Mouse (Mus musculus) forebrain, embryonic 16.5 days (tissue): ENCODE results near the gene Dapk1. TPM values are rescaled to one million over a fixed set of nuclear protein-coding genes. Genes with fewer than 3 reads are reported as not detected.
A peak's percentile ranks its signal among the peaks of the same experiment; 100 is the strongest.

Experiments
- ATAC-seq: fragments of 200-750 bp; cut with Nextera tagmentation; 2 replicates; pipeline ENCODE4 v1.8.0; 2017; ENCODE audit warnings: mild to moderate bottlenecking, moderate library complexity
- H3K27ac ChIP-seq: fragments of 300-500 bp; sonication (generic); 2 replicates; pipeline ENCODE4 v1.5.1; 2014; ENCODE audit warnings: low read length, control low read depth
- H3K27me3 ChIP-seq: fragments of 300-500 bp; sonication (generic); replicated peaks from 2 replicates; pipeline ENCODE4 v1.6.1; 2014; ENCODE audit warnings: low read length; ENCODE audit not compliant: control insufficient read depth, insufficient read depth
- H3K36me3 ChIP-seq: fragments of 300-500 bp; sonication (generic); 2 replicates; pipeline ENCODE4 v1.6.1; 2014; ENCODE audit not compliant: control insufficient read depth, insufficient read depth
- H3K4me1 ChIP-seq: fragments of 300-500 bp; sonication (generic); replicated peaks from 2 replicates; pipeline ENCODE4 v1.6.1; 2014; ENCODE audit warnings: low read length; ENCODE audit not compliant: control insufficient read depth, insufficient read depth
- H3K4me2 ChIP-seq: fragments of 300-500 bp; sonication (generic); 2 replicates; pipeline ENCODE4 v1.6.1; 2014; ENCODE audit warnings: mild to moderate bottlenecking, low read length, control low read depth
- H3K4me3 ChIP-seq: fragments of 300-500 bp; sonication (generic); replicated peaks from 2 replicates; pipeline ENCODE4 v1.5.1; 2014; ENCODE audit warnings: mild to moderate bottlenecking, low read length, control low read depth
- H3K9ac ChIP-seq: fragments of 300-500 bp; sonication (generic); replicated peaks from 2 replicates; pipeline ENCODE4 v1.6.1; 2014; ENCODE audit warnings: low read depth, low read length, control low read depth
- H3K9me3 ChIP-seq: fragments of 300-500 bp; sonication (generic); 2 replicates; pipeline ENCODE4 v1.6.1; 2016; ENCODE audit warnings: low read length; ENCODE audit not compliant: control insufficient read depth
- WGBS: fragments of 180-500 bp; shearing (Covaris S2); extraction: QIAGEN DNeasy Blood & Tissue Kit; methylation state at CpG from one replicate; pipeline ENCODE4 v1.1.7; 2014; 5-methylcytosine and 5-hydroxymethylcytosine counted together
- polyA plus RNA-seq: library from polyadenylated mRNA; unstranded; fragments of >200 nt; fragmentation: Nextera tagmentation; extraction: Ambion mirVana; gene quantifications from 2 replicates; pipeline ENCODE4 v1.2.1, GENCODE M21; 2015

The Dapk1 gene
- polyA plus RNA-seq, 1 experiment from 2014 or later, result 59.8 TPM

GRCm38 (mm10) chr13:60675416-60675815 lies 73.7 kb downstream of the Dapk1 start:
- no peaks in the 10 kb centered on the region for H3K36me3 ChIP-seq
- H3K4me3 ChIP-seq, result no peak overlapping the region
- no peak overlapping the region for H3K9ac ChIP-seq
- no peak for ATAC-seq
- WGBS, result 94% methylated on average over 4 of the region's 4 CpGs
- H3K4me1 ChIP-seq, result peaks cover 9% of the 10 kb centered on the region; the same call in 1 of the 2 replicates
- H3K27me3 ChIP-seq, result no peaks in the 10 kb centered on the region
- H3K9me3 ChIP-seq, result no peaks in the 10 kb centered on the region
- H3K4me2 ChIP-seq, result no peak overlapping the region
- no peak overlapping the region for H3K27ac ChIP-seq

- Histone ChIP-seq H3K9me3 (no peaks in the 10 kb centered on the region), H3K4me2 (no peak overlapping the region), H3K27ac (no peak overlapping the region), H3K4me3 (no peak overlapping the region), H3K9ac (no peak overlapping the region), H3K27me3 (no peaks in the 10 kb centered on the region), H3K36me3 (no peaks in the 10 kb centered on the region), H3K4me1 (peaks cover 15% of the 10 kb centered on the region)
- 69% methylated on average over 6 of the region's 6 CpGs for WGBS
- ATAC-seq, result 0 out of 2 replicates have a peak, but pooled peaks have one; percentile 22
Observed at GRCm38 (mm10) chr13:60678912-60679311, 77.2 kb downstream of the Dapk1 start.

GRCm38 (mm10) chr13:60682714-60683695 lies 81.3 kb downstream of the Dapk1 start:
- H3K36me3 ChIP-seq, result no peaks in the 10 kb centered on the region
- ATAC-seq, result no peak
- H3K27me3 ChIP-seq, result no peaks in the 10 kb centered on the region
- H3K4me3 ChIP-seq, result no peak overlapping the region
- H3K27ac ChIP-seq, result no peak overlapping the region
- H3K9me3 ChIP-seq, result no peaks in the 10 kb centered on the region
- 84% methylated on average over 15 of the region's 15 CpGs for WGBS
- no peak overlapping the region for H3K9ac ChIP-seq
- H3K4me1 ChIP-seq, result peaks cover 54% of the 10 kb centered on the region
- no peak overlapping the region for H3K4me2 ChIP-seq

GRCm38 (mm10) chr13:60684050-60684760 lies 82.5 kb downstream of the Dapk1 start:
- Histone ChIP-seq H3K9me3 (no peaks in the 10 kb centered on the region), H3K36me3 (no peaks in the 10 kb centered on the region), H3K27me3 (no peaks in the 10 kb centered on the region), H3K9ac (no peak overlapping the region), H3K4me3 (no peak overlapping the region), H3K27ac (peak overlapping the region; percentile 86), H3K4me2 (no peak overlapping the region), H3K4me1 (peaks cover 46% of the 10 kb centered on the region)
- no peak for ATAC-seq
- 47% methylated on average over 10 of the region's 10 CpGs for WGBS

DNA sequence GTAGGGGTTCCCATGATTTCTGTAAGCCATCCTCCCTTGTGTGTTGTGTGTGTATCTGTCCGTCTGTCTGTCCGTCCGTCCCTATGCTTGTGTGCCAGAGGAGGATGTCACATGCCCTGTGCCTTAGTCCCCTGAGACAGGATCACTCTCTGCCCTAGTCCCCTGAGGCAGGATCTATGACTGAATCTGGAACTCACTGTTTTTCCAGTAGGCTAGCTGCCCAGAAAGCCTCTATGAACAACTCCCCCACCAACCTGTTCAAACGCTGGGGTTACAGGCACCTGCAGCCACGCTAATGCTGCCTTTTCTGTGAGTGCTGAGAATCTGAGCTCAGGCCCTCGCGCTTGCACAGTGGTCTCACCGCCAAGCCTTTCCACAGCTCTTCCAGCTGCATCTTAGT lies 83.1 kb downstream of the Dapk1 start:
- H3K9me3 ChIP-seq, result no peaks in the 10 kb centered on the region
- peak overlapping the region; percentile 27; the same call in 1 of the 2 replicates for H3K9ac ChIP-seq
- no peaks in the 10 kb centered on the region for H3K27me3 ChIP-seq
- H3K36me3 ChIP-seq, result no peaks in the 10 kb centered on the region
- H3K4me2 ChIP-seq, result 0 out of 2 replicates have a peak overlapping the region, but pooled peaks have one; percentile 20
- peaks cover 46% of the 10 kb centered on the region for H3K4me1 ChIP-seq
- WGBS, result 45% methylated on average over 8 of the region's 8 CpGs
- no peak overlapping the region for H3K4me3 ChIP-seq
- peak overlapping the region; percentile 86 for H3K27ac ChIP-seq
- peak; percentile 17; the same call in 1 of the 2 replicates for ATAC-seq

DNA sequence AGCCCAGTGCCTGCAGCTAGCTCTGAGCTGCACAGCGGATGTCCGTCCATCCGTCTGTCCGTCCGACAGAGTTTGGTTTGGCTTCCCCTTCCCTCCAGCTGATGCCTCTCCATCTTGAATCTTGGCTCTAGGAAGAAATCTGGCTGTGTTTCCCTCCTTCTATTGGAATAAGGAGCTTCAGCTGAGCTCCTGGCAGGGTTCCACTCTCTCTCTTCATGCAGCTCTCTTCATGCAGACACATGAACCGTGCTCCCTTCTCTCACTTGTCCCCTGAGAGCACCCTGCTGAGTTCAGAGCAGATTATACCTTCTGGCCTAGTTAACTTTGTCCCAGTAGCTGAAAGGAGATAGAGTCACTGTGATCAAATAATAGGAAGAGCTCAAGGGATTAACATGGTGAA lies 83.5 kb downstream of the Dapk1 start:
- ATAC-seq, result peak; percentile 63
- H3K4me3 ChIP-seq, result no peak overlapping the region
- no peaks in the 10 kb centered on the region for H3K9me3 ChIP-seq
- H3K27me3 ChIP-seq, result no peaks in the 10 kb centered on the region
- WGBS, result 34% methylated on average over 6 of the region's 6 CpGs
- peak overlapping the region; percentile 27; the same call in 1 of the 2 replicates for H3K9ac ChIP-seq
- peaks cover 46% of the 10 kb centered on the region for H3K4me1 ChIP-seq
- H3K27ac ChIP-seq, result peak overlapping the region; percentile 86
- H3K36me3 ChIP-seq, result no peaks in the 10 kb centered on the region
- H3K4me2 ChIP-seq, result 0 out of 2 replicates have a peak overlapping the region, but pooled peaks have one; percentile 20

DNA sequence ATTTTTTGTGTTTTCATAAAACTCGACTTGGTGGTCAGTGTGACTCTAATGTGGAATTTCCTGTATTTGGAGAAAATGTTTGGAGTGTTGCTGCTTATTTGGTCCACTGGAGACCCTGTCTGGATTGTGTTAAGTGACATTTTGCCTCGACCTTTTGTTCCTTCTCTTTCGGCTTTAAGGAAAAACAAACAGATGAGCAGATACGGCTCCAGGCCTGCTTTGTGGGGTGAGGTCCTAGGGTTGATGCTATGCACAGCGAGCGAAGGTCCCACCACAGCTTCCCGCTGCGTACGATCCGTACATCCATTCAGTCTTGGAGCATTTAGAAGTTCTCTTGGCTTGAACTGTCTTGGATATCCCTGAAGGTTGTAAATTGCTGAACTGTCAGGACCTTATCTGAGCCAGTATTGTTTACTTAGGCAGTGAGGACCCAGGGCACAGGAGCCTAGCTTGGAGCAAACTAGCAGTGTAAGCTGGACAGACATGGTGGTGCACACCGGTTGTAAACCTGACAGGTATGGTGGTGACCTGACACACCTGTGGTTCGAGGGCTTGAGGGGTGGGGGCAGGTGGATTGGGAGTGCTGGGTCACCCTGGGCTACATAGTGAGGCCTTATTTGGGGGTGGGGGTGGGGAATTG lies 84.4 kb downstream of the Dapk1 start:
- Histone ChIP-seq H3K9me3 (no peaks in the 10 kb centered on the region), H3K4me1 (peaks cover 46% of the 10 kb centered on the region), H3K4me3 (no peak overlapping the region), H3K27me3 (no peaks in the 10 kb centered on the region), H3K4me2 (no peak overlapping the region), H3K36me3 (no peaks in the 10 kb centered on the region), H3K9ac (no peak overlapping the region), H3K27ac (no peak overlapping the region)
- ATAC-seq, result no peak
- 81% methylated on average over 12 of the region's 12 CpGs for WGBS

DNA sequence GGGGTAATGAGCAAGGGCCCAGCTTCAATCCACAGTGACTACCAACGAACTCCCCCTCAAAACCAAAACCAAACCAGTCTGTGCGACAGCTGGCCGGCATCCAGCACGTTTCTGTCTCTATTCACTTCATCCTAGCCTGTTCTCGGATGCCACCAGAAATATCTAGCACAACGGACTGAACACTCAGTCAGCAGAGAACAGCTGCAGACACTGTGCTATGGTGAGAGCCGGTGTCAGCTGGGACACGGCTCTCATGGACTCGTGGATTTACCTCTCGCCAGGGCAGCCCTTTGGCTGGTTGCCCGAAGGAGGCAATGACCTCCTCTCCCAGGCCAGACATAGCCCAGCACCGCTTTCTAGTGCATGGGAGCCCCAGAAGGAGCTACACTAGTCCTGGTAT lies 85.2 kb downstream of the Dapk1 start:
- no peak overlapping the region for H3K4me2 ChIP-seq
- no peaks in the 10 kb centered on the region for H3K27me3 ChIP-seq
- 43% methylated on average over 12 of the region's 12 CpGs for WGBS
- 0 out of 2 replicates have a peak overlapping the region, but pooled peaks have one; percentile 5 for H3K27ac ChIP-seq
- H3K9ac ChIP-seq, result no peak overlapping the region
- H3K4me3 ChIP-seq, result no peak overlapping the region
- no peaks in the 10 kb centered on the region for H3K36me3 ChIP-seq
- no peak for ATAC-seq
- H3K4me1 ChIP-seq, result peaks cover 46% of the 10 kb centered on the region
- no peaks in the 10 kb centered on the region for H3K9me3 ChIP-seq

DNA sequence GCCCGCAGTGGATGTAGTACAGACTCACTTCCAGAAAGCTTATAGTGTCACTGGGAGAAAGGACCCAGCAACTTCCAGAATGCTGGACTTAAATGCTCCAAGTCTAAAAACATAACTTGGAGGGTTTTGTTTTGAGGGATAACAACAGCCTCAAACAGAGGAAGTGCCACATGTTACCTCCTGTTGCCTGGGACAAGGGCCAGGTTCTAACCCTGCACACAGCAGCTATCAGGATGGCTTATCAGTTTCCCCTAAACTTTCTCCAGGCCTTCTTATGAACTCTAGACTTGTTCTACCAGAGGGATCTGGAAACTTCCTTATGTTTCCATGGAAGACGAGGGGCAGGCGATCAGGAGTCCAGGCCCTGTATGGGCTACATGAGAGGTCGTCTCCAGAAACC lies 85.7 kb downstream of the Dapk1 start:
- Histone ChIP-seq H3K4me1 (peaks cover 46% of the 10 kb centered on the region), H3K27me3 (no peaks in the 10 kb centered on the region), H3K9ac (no peak overlapping the region), H3K27ac (no peak overlapping the region), H3K4me2 (no peak overlapping the region), H3K9me3 (no peaks in the 10 kb centered on the region), H3K4me3 (no peak overlapping the region), H3K36me3 (no peaks in the 10 kb centered on the region)
- WGBS, result 90% methylated on average over 4 of the region's 4 CpGs
- ATAC-seq, result no peak
